In the genomic region with DNA sequence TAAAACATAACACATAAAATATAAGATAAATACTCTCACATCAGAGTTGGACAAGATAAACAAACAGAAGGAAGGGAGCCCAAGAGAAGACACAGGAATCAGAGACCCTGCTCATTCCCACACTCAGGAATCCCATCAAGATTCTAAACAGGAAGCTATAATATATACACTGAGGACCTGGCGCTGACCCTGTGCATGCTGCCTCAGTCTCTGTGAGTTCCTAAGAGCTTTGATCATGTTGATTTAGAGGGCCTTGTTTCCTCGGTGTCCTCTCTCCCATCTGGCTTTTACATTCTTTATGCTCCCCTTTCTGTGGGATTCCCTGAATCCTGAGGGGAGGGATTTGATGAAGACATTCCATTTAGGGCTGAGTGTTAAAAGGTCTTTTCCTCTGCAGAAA, we compare ENCODE assay signal across 15 mouse cellular contexts. TPM values are rescaled to one million over a fixed set of nuclear protein-coding genes. Genes with fewer than 3 reads are reported as not detected.
DNase-seq lines count a peak whose midpoint lies in the region; ATAC-seq lines count a peak whose summit lies in the region.
"Had no signal": no experiment of that assay in that cellular context is flagged by ENCODE, and none has a peak within 500 bp of the region (broad histone marks: within the 10 kb centered on the region; RNA-seq: fewer than 3 reads in every experiment).

No protein-coding gene starts in this region.

- H3K36me3 ChIP-seq in heart, embryonic 11.5 days (ENCODE audit: control insufficient read depth, insufficient read depth, low read length): no peaks in the 10 kb centered on the region
- H3K36me3 ChIP-seq in liver, embryonic 12.5 days: no peaks in the 10 kb centered on the region
- H3K36me3 ChIP-seq in intestine, embryonic 16.5 days (ENCODE audit: control insufficient read depth, insufficient read depth, low read length): no peaks in the 10 kb centered on the region
- H3K36me3 ChIP-seq in stomach, embryonic 15.5 days: no peaks in the 10 kb centered on the region
- H3K36me3 ChIP-seq: forebrain, embryonic 15.5 days; hindbrain, embryonic 15.5 days had no signal

- no peak for ATAC-seq in heart, embryonic 11.5 days (replicated peaks; ENCODE audit: insufficient number of reproducible peaks, low FRiP score, low TSS enrichment)
- no peak for ATAC-seq in liver, embryonic 12.5 days
- peak; percentile 66 for ATAC-seq in intestine, embryonic 16.5 days
- ATAC-seq in stomach, embryonic 15.5 days (ENCODE audit: insufficient read depth, low FRiP score, low read depth): 0 out of 2 replicates have a peak, but pooled peaks have one; percentile 58
- ATAC-seq: forebrain, embryonic 15.5 days had no signal

- H3K27me3 ChIP-seq in heart, embryonic 11.5 days (ENCODE audit: control insufficient read depth, insufficient read depth, low read length): no peaks in the 10 kb centered on the region
- no peaks in the 10 kb centered on the region for H3K27me3 ChIP-seq in liver, embryonic 12.5 days (replicated peaks)
- H3K27me3 ChIP-seq in intestine, embryonic 16.5 days (replicated peaks; ENCODE audit: control insufficient read depth, insufficient read depth, low read length): no peaks in the 10 kb centered on the region
- H3K27me3 ChIP-seq in stomach, embryonic 15.5 days (replicated peaks): no peaks in the 10 kb centered on the region
- H3K27me3 ChIP-seq: forebrain, embryonic 15.5 days; hindbrain, embryonic 15.5 days had no signal

- no peaks in the 10 kb centered on the region for H3K9me3 ChIP-seq in heart, embryonic 11.5 days (replicated peaks; ENCODE audit: control insufficient read depth, low read length)
- H3K9me3 ChIP-seq in liver, embryonic 12.5 days (replicated peaks): no peaks in the 10 kb centered on the region
- no peaks in the 10 kb centered on the region for H3K9me3 ChIP-seq in intestine, embryonic 16.5 days (ENCODE audit: control insufficient read depth, low read length)
- no peaks in the 10 kb centered on the region for H3K9me3 ChIP-seq in stomach, embryonic 15.5 days
- H3K9me3 ChIP-seq: forebrain, embryonic 15.5 days; hindbrain, embryonic 15.5 days had no signal

- H3K27ac ChIP-seq in heart, embryonic 11.5 days (ENCODE audit: low read depth, low read length): 0 out of 2 replicates have a peak overlapping the region, but pooled peaks have one; percentile 35
- H3K27ac ChIP-seq in liver, embryonic 12.5 days: 0 out of 2 replicates have a peak overlapping the region, but pooled peaks have one; percentile 30
- no peak overlapping the region for H3K27ac ChIP-seq in intestine, embryonic 16.5 days (ENCODE audit: low read length)
- H3K27ac ChIP-seq in stomach, embryonic 15.5 days: peak overlapping the region; percentile 21; the same call in 1 of the 2 replicates
- H3K27ac ChIP-seq: forebrain, embryonic 15.5 days; hindbrain, embryonic 15.5 days had no signal

- H3K9ac ChIP-seq in heart, embryonic 11.5 days (ENCODE audit: low read depth, low read length): no peak overlapping the region
- no peak overlapping the region for H3K9ac ChIP-seq in liver, embryonic 12.5 days
- H3K9ac ChIP-seq in intestine, embryonic 16.5 days (ENCODE audit: low read depth, low read length): no peak overlapping the region
- H3K9ac ChIP-seq in stomach, embryonic 15.5 days: no peak overlapping the region
- H3K9ac ChIP-seq: forebrain, embryonic 15.5 days; hindbrain, embryonic 15.5 days had no signal

- no peak overlapping the region for H3K4me2 ChIP-seq in heart, embryonic 11.5 days
- H3K4me2 ChIP-seq in liver, embryonic 12.5 days: peak overlapping the region; percentile 32
- no peak overlapping the region for H3K4me2 ChIP-seq in intestine, embryonic 16.5 days (ENCODE audit: low read depth, low read length)
- H3K4me2 ChIP-seq in stomach, embryonic 15.5 days: no peak overlapping the region
- H3K4me2 ChIP-seq: forebrain, embryonic 15.5 days; hindbrain, embryonic 15.5 days had no signal

- WGBS in heart, embryonic 11.5 days (ENCODE audit: insufficient replicate concordance): 31% methylated on average over 2 of the region's 2 CpGs
- 54% methylated on average over 2 of the region's 2 CpGs for WGBS in liver, embryonic 12.5 days (ENCODE audit: insufficient replicate concordance)
- whole genome bisulfite sequencing in intestine, embryonic 16.5 days: 29% methylated on average over 2 of the region's 2 CpGs
- WGBS in stomach, embryonic 15.5 days: 47% methylated on average over 2 of the region's 2 CpGs

- H3K4me3 ChIP-seq in heart, embryonic 11.5 days (ENCODE audit: low read depth, low read length): no peak overlapping the region
- no peak overlapping the region for H3K4me3 ChIP-seq in liver, embryonic 12.5 days
- no peak overlapping the region for H3K4me3 ChIP-seq in intestine, embryonic 16.5 days (ENCODE audit: low read length)
- H3K4me3 ChIP-seq in stomach, embryonic 15.5 days (replicated peaks): no peak overlapping the region
- H3K4me3 ChIP-seq: forebrain, embryonic 15.5 days; hindbrain, embryonic 15.5 days had no signal

- DNase-seq in heart, postnatal 14 days: no peak
- DNase-seq in liver: no peak
- no peak for DNase-seq in MN1 (ENCODE audit: low spot score)
- no peak for DNase-seq in right cerebral cortex, adult 18-20 months
- DNase-seq: adrenal gland, postnatal 25 days; cerebellum, adult 2 months; gastrocnemius, postnatal 36 days; midbrain, embryonic 14.5 days; right cerebral cortex, postnatal 25 days had no signal

- peaks cover 7% of the 10 kb centered on the region; the same call in 1 of the 2 replicates for H3K4me1 ChIP-seq in heart, embryonic 11.5 days (ENCODE audit: control insufficient read depth, insufficient read depth, low read length)
- H3K4me1 ChIP-seq in liver, embryonic 12.5 days: peaks cover 35% of the 10 kb centered on the region
- H3K4me1 ChIP-seq in intestine, embryonic 16.5 days (ENCODE audit: control insufficient read depth, insufficient read depth, low read length): peaks cover 7% of the 10 kb centered on the region
- H3K4me1 ChIP-seq in stomach, embryonic 15.5 days: 0 out of 2 replicates have a peak, but pooled peaks cover 3% of the 10 kb centered on the region
- H3K4me1 ChIP-seq: hindbrain, embryonic 15.5 days had no signal

- intact Hi-C loops in heart, postnatal 14 days (cut with DNase I): no loop called here

RNA-seq across cellular contexts. Expression of gene Atp7a, which starts 18.4 kb away (rescaled TPM):
- polyA plus RNA-seq in heart, embryonic 11.5 days (2014; fragmentation: Nextera tagmentation; extraction: Ambion mirVana): 18.2 and 21.8 TPM in 2 replicates
- 10 to 100 TPM in 1 of 2 experiments, 1 to 10 TPM in 1; 9.0 to 10.5 TPM for total RNA-seq in heart, postnatal 14 days (2021)
- 10.5 and 12.3 TPM in 2 replicates for polyA plus RNA-seq in liver, embryonic 12.5 days (2016; fragmentation: Nextera tagmentation; extraction: Ambion mirVana)
- polyA plus RNA-seq in intestine, embryonic 16.5 days (2015; fragmentation: Nextera tagmentation; extraction: Ambion mirVana): 17.0 and 18.1 TPM in 2 replicates
- polyA plus RNA-seq in stomach, embryonic 15.5 days (2015; fragmentation: Nextera tagmentation; extraction: Ambion mirVana): 22.5 and 24.8 TPM in 2 replicates

RNA-seq across cellular contexts. Expression of gene Cox7b, which starts 30.0 kb away (rescaled TPM):
- polyA plus RNA-seq in heart, embryonic 11.5 days (2014; fragmentation: Nextera tagmentation; extraction: Ambion mirVana): 797 and 837 TPM in 2 replicates
- total RNA-seq in heart, postnatal 14 days (2021): 1,000 to 10,000 TPM; 1,519 to 1,551 TPM
- polyA plus RNA-seq in liver, embryonic 12.5 days (2016; fragmentation: Nextera tagmentation; extraction: Ambion mirVana): 299 and 306 TPM in 2 replicates
- polyA plus RNA-seq in intestine, embryonic 16.5 days (2015; fragmentation: Nextera tagmentation; extraction: Ambion mirVana): 547 and 584 TPM in 2 replicates
- polyA plus RNA-seq in stomach, embryonic 15.5 days (2015; fragmentation: Nextera tagmentation; extraction: Ambion mirVana): 412 and 422 TPM in 2 replicates

RNA-seq across cellular contexts. Expression of gene Magt1, which starts 33.7 kb away (rescaled TPM):
- 54.8 and 55.7 TPM in 2 replicates for polyA plus RNA-seq in heart, embryonic 11.5 days (2014; fragmentation: Nextera tagmentation; extraction: Ambion mirVana)
- total RNA-seq in heart, postnatal 14 days (2021): 10 to 100 TPM; 30.2 to 40.6 TPM
- 35.4 and 36.3 TPM in 2 replicates for polyA plus RNA-seq in liver, embryonic 12.5 days (2016; fragmentation: Nextera tagmentation; extraction: Ambion mirVana)
- 78.9 and 79.8 TPM in 2 replicates for polyA plus RNA-seq in intestine, embryonic 16.5 days (2015; fragmentation: Nextera tagmentation; extraction: Ambion mirVana)
- polyA plus RNA-seq in stomach, embryonic 15.5 days (2015; fragmentation: Nextera tagmentation; extraction: Ambion mirVana): 74.3 and 79.6 TPM in 2 replicates

Comparison
In these comparisons a context has a peak if more than half of its experiments do, and no peak if none do; other contexts are left out.
1. ATAC-seq: peak in intestine, embryonic 16.5 days (single experiment) and stomach, embryonic 15.5 days (single experiment); none in heart, embryonic 11.5 days (single experiment) and liver, embryonic 12.5 days (single experiment).